Mouse (Mus musculus): Measurements from ENCODE around the gene Gm28230.

Gene Gm28230

DNA sequence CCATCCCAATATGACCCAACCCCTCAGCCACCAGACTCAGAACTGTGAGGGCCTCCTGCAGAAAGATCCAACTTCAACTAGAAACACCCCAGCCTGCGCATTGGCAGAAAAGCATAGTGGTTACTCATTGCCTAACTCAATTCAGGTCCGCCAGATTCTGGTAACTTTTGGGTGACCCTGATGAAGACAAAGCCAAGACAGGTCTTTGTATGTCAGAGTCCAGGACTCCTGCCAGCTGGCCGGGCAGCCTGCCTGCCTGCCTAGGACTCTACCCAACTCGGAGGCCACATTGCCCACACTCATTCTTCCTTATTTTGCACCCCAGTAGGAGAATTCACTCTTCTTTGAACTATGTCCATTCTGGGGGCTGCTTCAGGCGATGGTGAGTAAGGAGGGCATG, at the start of gene Gm28230:
TSS of gene Gm28230 (plus strand) at position 178 of the 400 bp plus-strand sequence.
- no peak for DNase-seq

DNA sequence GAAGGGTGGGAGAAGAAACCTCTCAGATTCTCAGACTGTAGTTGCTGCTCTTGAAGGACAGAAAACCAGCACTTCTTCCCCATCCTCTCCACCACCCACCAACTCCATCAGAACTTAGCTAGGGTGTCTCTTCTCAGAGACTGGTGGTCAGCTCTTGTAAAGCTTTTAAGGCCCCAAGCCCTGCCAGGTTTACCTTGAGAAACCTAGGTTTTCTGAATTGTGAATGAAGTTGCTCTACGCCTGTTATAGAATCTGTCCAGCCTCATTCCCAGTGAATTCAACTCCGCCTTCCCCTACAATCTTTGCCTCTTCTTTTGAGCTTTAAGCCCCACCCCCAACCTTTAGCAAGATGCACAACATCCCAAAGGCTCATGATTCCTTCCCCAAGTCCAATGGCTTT, 49.4 kb upstream of the Gm28230 start:
- no peak for DNase-seq

GRCm38 (mm10) chr2:74678891-74679595, 47.5 kb upstream of the Gm28230 start, which contains the start of gene Hoxd11:
Gene Hoxd11, plus strand, starts transcription at chr2:74679557.
- no peak for DNase-seq

DNA sequence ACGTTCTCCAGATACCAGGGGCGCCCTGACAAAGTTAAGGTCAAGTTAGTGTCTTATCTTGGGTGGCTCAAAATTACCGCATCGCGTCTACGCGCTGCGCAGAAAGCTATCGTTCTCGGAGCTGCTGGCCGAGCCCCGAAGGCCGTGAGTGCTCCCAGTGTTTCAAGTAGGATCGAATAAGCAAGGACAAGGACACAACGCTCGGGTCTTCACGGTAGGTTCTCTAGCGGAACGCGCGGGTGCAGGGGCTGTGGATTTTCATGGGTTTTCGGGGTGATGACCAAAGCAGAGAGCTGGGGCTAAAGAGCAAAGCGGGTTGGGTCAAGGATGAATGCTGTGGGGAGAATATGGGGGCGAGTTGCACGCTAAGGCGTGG, 46.9 kb upstream of the Gm28230 start:
- no peak for DNase-seq

GRCm38 (mm10) chr2:74679980-74680379, 46.5 kb upstream of the Gm28230 start:
- no peak for DNase-seq

GRCm38 (mm10) chr2:74680561-74681398, 45.7 kb upstream of the Gm28230 start:
- DNase-seq, result no peak

DNA sequence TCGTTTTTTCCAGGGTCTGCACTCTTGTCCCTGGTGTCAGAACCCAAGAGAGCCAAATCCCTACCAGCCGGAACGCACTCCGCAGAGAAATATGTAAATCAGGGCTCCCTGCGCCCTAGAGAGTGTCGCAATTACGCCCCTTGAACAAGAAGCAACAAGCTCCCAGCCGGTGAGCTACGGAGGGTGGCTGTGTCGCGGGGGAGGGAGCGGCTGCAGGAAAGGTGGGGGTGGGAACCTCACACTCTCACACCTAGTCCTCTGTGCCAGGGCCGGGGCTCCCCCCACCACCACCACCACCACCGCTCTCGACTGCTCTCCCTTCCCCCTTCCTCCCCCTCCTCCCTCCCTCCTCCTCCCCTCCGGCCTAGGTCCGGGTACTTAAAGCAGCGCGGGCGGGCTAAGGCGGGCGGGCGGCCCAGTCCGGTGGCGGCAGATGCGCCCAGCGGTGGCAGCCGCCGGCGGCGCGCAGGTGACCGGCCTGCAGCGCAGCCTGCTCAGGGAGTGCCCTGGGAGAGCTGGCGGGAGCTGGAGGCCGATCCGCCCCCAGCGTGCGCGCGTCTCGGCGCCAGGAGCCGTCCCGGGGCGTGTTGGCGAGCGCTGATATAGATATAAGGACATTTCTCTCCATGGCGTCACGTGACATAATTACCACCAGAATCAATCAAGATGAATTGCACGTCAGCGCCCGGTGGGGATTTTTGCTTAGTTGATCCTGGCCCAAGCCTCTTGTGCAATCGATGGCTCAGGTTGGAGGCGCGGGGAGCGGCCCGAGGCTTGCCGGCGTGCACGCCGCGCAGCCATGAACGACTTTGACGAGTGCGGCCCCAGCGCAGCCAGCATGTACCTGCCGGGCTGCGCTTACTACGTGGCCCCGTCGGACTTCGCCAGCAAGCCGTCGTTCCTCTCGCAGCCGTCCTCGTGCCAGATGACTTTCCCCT, 44.7 kb upstream of the Gm28230 start:
- no peak for DNase-seq

DNA sequence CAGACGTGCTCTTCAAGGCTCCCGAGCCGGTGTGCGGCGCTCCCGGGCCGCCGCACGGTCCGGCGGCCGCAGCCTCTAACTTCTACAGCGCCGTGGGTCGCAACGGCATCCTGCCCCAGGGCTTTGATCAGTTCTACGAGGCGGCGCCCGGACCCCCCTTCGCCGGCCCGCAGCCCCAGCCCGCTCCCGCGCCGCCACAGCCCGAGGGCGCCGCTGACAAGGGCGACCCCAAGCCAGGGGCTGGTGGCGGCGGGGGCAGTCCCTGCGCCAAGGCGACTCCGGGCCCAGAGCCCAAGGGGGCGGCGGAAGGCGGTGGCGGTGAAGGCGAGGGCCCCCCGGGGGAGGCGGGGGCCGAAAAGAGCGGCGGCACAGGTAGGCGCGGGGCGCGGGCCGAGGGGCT, 43.7 kb upstream of the Gm28230 start:
- DNase-seq, result no peak

GRCm38 (mm10) chr2:74683471-74683951, 43.0 kb upstream of the Gm28230 start:
- DNase-seq, result no peak

GRCm38 (mm10) chr2:74684106-74684505, 42.4 kb upstream of the Gm28230 start:
- no peak for DNase-seq

- DNase-seq, result no peak
These were observed 41.4 kb upstream of the Gm28230 start for GRCm38 (mm10) chr2:74685059-74685603.

DNA sequence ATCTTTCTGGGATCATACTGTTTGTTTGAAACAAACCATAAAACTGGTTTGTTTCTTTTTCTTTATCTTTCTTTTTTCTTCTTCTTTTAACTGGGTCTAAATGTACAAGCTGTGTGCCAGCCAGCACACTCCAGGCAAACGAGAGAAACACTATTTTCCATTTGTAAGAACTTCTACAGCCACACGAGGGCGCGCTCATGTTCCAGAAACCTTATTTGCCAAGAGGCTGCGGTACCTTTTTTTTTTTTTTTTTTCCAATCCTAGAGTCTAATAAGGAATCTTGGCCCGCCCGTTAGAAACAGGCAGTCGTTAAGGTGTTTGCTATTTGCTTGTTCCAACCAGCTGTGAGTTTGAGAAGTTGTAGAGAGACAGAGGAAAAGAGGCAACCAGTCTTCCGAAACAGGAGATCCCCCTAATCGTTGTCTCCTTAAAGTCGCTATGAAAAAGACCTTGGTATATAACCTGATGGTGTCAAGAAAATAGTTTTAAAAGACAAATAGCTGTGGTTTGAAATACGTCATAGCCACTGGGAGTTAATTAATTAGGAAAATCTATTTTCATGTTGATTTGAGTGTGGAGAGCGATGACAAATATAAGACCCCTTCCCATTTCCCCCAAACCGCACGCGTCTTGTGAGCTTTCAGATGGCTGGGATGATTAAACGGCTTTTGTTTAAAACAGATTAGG, 40.1 kb upstream of the Gm28230 start:
- DNase-seq, result peak; percentile 67

GRCm38 (mm10) chr2:74686988-74687697, 39.4 kb upstream of the Gm28230 start:
- no peak for DNase-seq

DNA sequence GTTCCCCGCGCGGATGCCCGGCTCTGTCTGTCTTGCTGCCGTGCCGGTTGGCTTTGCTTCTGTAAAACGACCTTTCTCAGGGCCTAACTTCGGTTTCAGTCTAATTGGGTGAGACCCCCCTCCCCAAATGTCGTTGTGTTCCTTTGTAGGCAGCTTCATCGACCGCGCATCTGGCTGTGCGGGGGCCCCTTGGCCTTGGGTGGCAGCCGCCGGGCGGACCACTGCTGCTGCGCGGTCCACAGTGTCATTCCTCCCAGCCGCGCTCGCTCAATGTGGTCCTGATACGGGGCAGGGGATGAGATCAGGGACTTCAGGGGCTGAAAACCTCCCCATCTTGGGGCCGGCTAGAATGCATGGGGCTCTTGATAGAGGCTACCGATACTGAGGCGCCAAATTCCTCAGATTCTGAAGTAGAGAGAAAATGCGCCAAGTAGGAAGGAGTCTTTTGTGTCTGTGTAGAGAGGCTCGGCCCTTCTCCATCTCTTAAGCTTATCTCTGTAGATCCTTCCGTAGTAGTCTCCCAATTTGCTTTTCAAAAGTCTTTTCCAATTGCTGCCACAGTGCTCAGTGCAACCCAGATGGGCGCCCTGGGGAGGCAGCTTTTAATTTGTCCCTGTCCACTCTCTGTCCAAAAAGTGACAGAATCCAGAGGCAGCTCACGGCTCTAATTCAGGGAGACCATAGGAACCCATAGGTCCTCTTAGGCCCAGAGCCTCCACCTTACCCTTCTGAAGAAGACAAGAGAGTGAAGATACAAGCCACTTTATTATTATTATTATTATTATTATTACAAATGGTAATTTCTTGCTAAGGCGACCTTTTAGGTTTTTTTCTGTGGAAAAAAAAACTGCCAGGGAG, 38.6 kb upstream of the Gm28230 start:
- DNase-seq, result no peak

DNA sequence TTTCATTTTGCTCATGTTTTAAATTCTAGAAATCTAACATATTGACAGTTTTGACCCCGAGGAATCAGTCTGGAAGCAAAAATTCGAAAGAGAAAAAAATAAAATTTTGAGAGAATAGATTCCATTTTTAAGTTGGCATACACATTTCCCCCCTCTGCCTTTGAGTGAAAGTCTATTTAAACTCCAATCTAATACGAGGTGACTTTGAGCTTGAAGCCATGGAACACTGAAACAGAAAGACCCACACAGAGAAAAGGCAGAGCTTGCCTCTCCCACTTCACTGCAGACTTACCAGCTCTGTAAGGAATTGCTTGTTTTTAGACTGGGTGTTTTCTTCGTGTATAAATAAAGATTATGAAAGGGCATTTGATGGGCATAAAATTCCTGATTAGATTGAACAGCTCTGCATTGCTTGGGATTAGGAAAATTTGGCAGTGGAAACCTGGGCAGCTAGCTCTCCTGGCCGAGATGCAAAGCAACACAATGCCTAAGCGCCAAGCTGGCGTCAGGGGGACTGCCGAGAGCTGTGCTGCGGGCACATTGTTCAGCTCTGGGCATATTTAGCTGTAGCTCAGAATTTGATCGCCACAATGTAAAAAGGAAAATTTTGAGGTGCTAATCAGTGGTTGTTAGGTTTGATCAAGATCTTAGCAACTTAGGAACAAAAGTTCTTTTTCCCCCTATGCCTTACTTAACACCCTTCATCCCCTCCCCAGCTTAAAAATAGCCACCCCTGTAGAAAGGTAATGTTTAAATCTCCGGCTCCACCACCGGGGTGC, 37.5 kb upstream of the Gm28230 start:
- no peak for DNase-seq

DNA sequence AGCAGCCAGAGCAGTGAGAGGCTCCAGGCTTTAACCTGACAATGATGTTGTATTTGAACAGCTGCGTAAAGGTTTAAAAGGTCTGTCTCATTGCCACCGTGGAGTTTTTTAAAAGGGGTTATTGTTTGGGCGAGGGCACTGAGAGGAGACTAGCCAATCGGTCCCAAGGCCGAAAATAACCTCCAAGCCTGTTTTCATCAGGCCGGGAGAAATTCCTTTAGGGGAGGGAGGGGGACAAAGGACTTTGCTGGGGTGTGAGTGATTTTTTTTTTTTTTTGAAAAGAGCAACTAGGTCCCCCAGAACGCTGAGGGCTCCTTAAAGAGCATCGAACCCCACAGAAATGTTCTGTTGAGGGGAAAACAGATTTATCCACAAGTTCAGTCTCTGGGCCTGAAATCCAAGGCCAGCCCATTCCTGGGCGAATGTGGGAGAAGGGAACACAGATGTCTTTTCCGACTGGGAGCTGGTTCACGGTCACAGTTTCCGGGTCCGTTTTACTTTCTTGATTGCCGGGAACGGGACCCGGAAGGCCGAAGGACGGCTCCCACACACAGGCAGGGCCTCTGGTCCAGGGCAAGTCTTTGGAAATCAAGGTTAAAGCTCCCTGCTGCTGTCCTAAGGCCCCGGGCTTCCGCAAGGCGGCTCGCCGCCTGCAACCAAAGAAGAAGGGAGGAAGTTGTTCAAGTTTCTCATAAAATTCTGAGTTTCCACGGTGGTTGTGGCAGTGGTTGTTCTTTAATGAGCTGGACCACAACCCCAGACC, 36.8 kb upstream of the Gm28230 start:
- DNase-seq, result no peak

GRCm38 (mm10) chr2:74690338-74690716, 36.2 kb upstream of the Gm28230 start:
- no peak for DNase-seq

GRCm38 (mm10) chr2:74691022-74691951, 35.2 kb upstream of the Gm28230 start, which contains the start of gene Hoxd10:
Gene Hoxd10, plus strand, starts transcription at chr2:74691924.
- DNase-seq, result peak; percentile 45

All from lung, postnatal 10 days (tissue).